Mouse (Mus musculus) stomach, postnatal 0 days (tissue): ENCODE measurements around the gene Cchcr1. TPM values are rescaled to one million over a fixed set of nuclear protein-coding genes. Genes with fewer than 3 reads are reported as not detected.
"Not testable (repeated sequence)": the region's sequence is repeated elsewhere in the genome, so short reads cannot be mapped to it uniquely, and the experiment has no call there.

Experiments used
- ATAC-seq: fragments of 200-750 bp; cut with Nextera tagmentation; 2 replicates; pipeline ENCODE4 v1.8.0; 2017; ENCODE audit not compliant: low FRiP score, low TSS enrichment
- DNase-seq: peaks from one replicate; pipeline ENCODE4 v3.0.0-alpha.2; 2016; ENCODE audit warnings: low spot score
- H3K27ac ChIP-seq: fragments of 300-500 bp; sonication (generic); replicated peaks from 2 replicates; pipeline ENCODE4 v1.5.1; 2014; ENCODE audit warnings: mild to moderate bottlenecking, control low read depth
- H3K27me3 ChIP-seq: fragments of 300-500 bp; sonication (generic); 2 replicates; pipeline ENCODE4 v1.6.1; 2014; ENCODE audit warnings: low read length; ENCODE audit not compliant: control insufficient read depth, insufficient read depth
- H3K36me3 ChIP-seq: fragments of 300-500 bp; sonication (generic); 2 replicates; pipeline ENCODE4 v1.6.1; 2014; ENCODE audit warnings: low read length, mixed read lengths; ENCODE audit not compliant: control insufficient read depth, insufficient read depth
- H3K4me1 ChIP-seq: fragments of 300-500 bp; sonication (generic); replicated peaks from 2 replicates; pipeline ENCODE4 v1.6.1; 2014; ENCODE audit warnings: antibody characterized with exemption; ENCODE audit not compliant: control insufficient read depth, insufficient read depth
- H3K4me2 ChIP-seq: fragments of 300-500 bp; sonication (generic); replicated peaks from 2 replicates; pipeline ENCODE4 v1.6.1; 2014; ENCODE audit warnings: low read depth, mild to moderate bottlenecking, control low read depth, moderate library complexity
- H3K4me3 ChIP-seq: fragments of 300-500 bp; sonication (generic); 2 replicates; pipeline ENCODE4 v1.5.1; 2014; ENCODE audit warnings: low read depth, low read length, control low read depth
- H3K9ac ChIP-seq: fragments of 300-500 bp; sonication (generic); 2 replicates; pipeline ENCODE4 v1.6.1; 2014; ENCODE audit warnings: mild to moderate bottlenecking, low read length, control low read depth, mixed read lengths
- H3K9me3 ChIP-seq: fragments of 300-500 bp; sonication (generic); 2 replicates; pipeline ENCODE4 v1.6.1; 2016; ENCODE audit warnings: low read length; ENCODE audit not compliant: control insufficient read depth
- CTCF ChIP-seq: IDR thresholded peaks from 2 replicates; pipeline ENCODE4 v1.5.1; 2016; ENCODE audit warnings: antibody characterized with exemption, low read depth, mild to moderate bottlenecking, moderate library complexity
- EP300 ChIP-seq: optimal IDR thresholded peaks from 2 replicates; pipeline ENCODE3; 2016; ENCODE audit warnings: antibody characterized with exemption
- WGBS: fragments of 180-500 bp; shearing (Covaris S2); extraction: QIAGEN DNeasy Blood & Tissue Kit; methylation state at CpG from one replicate; pipeline ENCODE4 v1.1.7; 2014; 5-methylcytosine and 5-hydroxymethylcytosine counted together
- polyA plus RNA-seq: library from polyadenylated mRNA; unstranded; fragments of >200 nt; fragmentation: Nextera tagmentation; extraction: Ambion mirVana; gene quantifications from 2 replicates; pipeline ENCODE4 v1.2.1, GENCODE M21; 2015

Gene Cchcr1
- polyA plus RNA-seq, 1 experiment from 2014 or later, result 7.4 TPM

DNA sequence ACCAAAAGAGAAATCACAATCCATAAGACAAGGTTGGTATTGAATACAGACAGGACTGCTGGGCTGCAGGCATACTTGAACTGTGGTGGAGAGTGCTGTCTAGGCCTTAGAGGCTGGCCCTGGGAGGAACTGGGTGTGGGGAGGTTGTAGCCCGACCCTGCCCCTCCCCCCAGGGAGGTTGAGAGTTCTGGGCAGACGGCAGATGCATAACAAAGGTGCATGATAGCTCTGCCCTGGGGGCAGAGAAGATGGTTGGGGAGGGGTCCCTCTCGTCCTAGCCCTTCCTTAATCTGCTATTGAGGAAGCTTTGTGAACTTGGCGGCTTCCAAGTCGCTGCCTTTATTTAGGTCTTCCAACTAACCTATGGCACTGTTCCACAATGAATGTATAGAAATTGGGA lies 13.1 kb upstream of the Cchcr1 start:
- whole genome bisulfite sequencing, result 40% methylated on average over 5 of the region's 5 CpGs
- DNase-seq, result no peak

DNA sequence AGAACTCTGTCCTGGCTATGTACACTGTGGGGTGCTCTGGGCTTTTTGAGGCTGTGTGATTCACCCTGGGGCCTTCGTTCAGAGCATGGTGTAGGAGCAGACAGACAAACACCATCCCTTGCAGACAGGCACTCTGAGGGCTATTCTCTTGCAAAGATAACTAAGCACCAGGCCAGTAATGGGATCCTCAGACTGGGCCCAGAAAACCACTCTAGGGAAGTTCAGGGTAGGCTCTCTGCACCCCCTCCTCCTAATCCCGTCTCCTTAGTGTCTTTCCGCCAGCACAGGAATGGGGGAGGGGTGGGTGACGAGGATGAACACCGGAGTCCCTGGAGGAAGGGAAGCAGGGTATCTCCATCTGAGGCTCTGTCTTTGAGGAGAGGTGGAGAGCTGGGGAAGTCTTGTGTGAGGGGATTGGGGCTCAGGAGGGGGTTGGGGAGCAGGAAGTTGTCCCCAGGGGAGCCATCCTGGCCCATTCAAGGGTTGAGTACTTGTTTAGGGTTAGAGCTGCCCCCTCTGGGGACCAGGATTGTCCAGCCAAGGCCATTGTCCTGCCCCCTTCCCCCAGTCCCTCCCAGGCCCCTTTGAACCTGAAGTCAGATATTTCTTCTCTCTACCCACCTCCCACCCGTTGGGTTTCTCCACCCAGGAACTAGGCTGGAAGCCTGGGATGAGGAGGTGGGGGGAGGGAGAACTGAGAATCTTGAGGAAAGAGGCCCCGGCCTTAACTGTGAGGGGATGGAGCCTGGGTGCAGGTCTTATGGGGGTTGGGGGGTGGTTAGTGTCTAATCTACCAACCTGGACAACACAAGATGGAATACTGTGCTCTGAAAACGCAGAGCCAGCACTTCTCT lies 12.0 kb upstream of the Cchcr1 start:
- Histone ChIP-seq H3K27me3 (no peaks in the 10 kb centered on the region), H3K27ac (no peak overlapping the region), H3K9me3 (no peaks in the 10 kb centered on the region), H3K9ac (no peak overlapping the region), H3K4me2 (no peak overlapping the region), H3K4me1 (no peaks in the 10 kb centered on the region), H3K4me3 (no peak overlapping the region), H3K36me3 (no peaks in the 10 kb centered on the region)
- WGBS, result 48% methylated on average over 8 of the region's 8 CpGs
- TF ChIP-seq EP300, result no peak
- no peak for TF ChIP-seq CTCF
- DNase-seq, result no peak
- ATAC-seq, result no peak

More for the DNA sequence above, 13.1 kb upstream of the Cchcr1 start:
- Histone ChIP-seq H3K4me1 (no peaks in the 10 kb centered on the region), H3K27me3 (no peaks in the 10 kb centered on the region), H3K27ac (no peak overlapping the region), H3K9me3 (no peaks in the 10 kb centered on the region), H3K36me3 (no peaks in the 10 kb centered on the region), H3K4me3 (no peak overlapping the region), H3K4me2 (no peak overlapping the region), H3K9ac (no peak overlapping the region)
- no peak for ATAC-seq
- TF ChIP-seq CTCF (no peak), EP300 (no peak)

DNA sequence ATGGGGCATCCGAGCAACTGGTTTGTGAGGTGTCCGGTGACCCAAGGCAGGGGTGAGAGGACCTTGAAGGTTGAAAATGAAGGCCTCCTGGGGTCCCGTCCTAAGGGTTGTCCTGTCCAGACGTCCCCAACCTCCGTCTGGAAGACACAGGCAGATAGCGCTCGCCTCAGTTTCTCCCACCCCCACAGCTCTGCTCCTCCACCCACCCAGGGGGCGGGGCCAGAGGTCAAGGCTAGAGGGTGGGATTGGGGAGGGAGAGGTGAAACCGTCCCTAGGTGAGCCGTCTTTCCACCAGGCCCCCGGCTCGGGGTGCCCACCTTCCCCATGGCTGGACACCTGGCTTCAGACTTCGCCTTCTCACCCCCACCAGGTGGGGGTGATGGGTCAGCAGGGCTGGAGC lies 11.1 kb upstream of the Cchcr1 start, which contains the start of gene Pou5f1:
Gene Pou5f1 (plus strand): TSS at position 243 of the 400 bp plus-strand sequence.
- no peak within 1 kb of the TSS for H3K4me2 ChIP-seq
- H3K27ac ChIP-seq, result no peak within 1 kb of the TSS
- no peaks in the 10 kb centered on the region for H3K27me3 ChIP-seq
- DNase-seq, result no peak
- TF ChIP-seq EP300 (no peak), CTCF (no peak)
- peak; percentile 33; the same call in 1 of the 2 replicates for ATAC-seq
- 64% methylated on average over 13 of the region's 13 CpGs for WGBS
- no peaks in the 10 kb centered on the region for H3K36me3 ChIP-seq
- H3K4me3 ChIP-seq, result no peak within 1 kb of the TSS
- no peaks in the 10 kb centered on the region for H3K4me1 ChIP-seq
- H3K9ac ChIP-seq, result no peak within 1 kb of the TSS
- H3K9me3 ChIP-seq, result no peaks in the 10 kb centered on the region

DNA sequence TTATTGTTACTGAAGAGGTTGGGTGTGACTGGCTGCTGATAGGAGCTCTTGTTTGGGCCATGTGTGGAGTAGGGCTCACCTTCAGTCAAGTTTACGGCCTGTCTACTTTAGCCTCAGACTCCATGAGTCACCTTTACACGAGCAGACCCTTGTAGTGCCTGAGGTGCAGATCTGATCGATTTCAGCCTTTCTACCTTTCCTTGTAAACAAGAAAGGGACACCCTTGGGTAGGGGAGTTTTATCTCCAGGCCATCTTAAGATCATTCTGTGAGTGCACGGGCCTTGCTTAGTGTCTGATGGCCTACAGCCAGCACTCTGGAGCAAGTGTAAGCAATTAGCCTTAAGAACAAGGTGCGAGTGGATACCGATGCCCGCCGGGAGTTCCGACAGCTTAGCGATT lies 10.0 kb upstream of the Cchcr1 start:
- no peak for ATAC-seq
- H3K4me3 ChIP-seq, result no peak overlapping the region
- no peaks in the 10 kb centered on the region for H3K27me3 ChIP-seq
- H3K4me1 ChIP-seq, result no peaks in the 10 kb centered on the region
- WGBS, result 19% methylated on average over 10 of the region's 10 CpGs
- DNase-seq, result no peak
- no peak overlapping the region for H3K9ac ChIP-seq
- no peak overlapping the region for H3K4me2 ChIP-seq
- H3K27ac ChIP-seq, result no peak overlapping the region
- H3K9me3 ChIP-seq, result no peaks in the 10 kb centered on the region
- no peaks in the 10 kb centered on the region for H3K36me3 ChIP-seq
- TF ChIP-seq CTCF (no peak), EP300 (no peak)

DNA sequence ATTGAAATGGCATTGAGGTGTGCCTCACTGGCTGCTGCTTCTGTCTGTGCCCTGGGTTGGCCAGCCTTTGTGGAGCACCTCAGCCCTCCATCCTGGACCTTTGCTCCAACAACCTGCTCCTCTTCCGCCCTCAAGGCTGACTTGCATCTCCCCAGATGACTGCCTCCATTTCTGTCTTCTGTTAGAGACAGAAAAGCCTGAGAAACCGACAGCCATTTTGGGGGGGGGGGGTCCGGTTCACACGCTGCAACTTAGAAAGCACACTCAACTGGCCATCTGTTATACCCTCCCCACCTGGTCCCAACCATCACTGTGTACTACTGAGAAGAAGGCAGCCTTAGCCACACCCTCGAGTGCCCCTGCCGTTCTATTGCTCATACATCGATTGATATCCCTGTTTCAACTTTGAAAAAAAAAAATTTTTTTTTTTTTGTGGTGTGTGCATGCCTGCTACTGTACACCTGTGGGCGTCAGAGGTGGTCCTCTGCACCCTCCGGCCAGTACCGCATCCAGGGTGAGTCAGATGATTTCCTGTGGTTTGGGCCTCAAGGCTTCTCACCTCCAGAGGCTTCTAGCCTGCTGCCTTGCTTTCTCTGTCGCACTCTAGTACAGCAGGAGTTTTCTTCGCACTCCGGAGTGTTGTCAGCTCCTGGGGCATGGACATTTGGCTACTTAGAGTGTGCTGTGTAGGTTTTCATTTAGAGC lies 9.2 kb upstream of the Cchcr1 start:
- ATAC-seq (no peak), DNase-seq (no peak)
- Histone ChIP-seq H3K4me1 (no peaks in the 10 kb centered on the region), H3K27me3 (no peaks in the 10 kb centered on the region), H3K36me3 (no peaks in the 10 kb centered on the region), H3K9ac (no peak overlapping the region), H3K9me3 (no peaks in the 10 kb centered on the region), H3K4me2 (no peak overlapping the region), H3K27ac (no peak overlapping the region), H3K4me3 (no peak overlapping the region)
- TF ChIP-seq CTCF, result no peak
- TF ChIP-seq EP300, result no peak
- WGBS, result 31% methylated on average over 13 of the region's 13 CpGs

DNA sequence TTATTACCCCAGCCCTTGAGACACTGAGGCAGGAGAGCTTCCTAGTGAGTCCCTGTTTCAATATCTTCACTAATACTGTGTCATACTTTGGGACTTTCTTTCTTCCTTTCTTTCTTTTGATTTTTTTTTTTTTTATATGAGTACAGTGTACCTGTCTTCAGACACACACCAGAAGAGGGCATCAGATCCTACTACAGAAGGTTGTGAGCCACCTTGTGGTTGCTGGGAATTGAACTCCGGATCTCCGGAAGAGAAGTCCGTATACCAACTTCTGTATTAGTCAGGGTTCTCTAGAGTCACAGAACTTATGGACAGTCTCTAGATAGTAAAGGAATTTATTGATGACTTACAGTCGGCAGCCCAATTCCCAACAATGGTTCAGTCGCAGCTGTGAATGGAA lies 8.6 kb upstream of the Cchcr1 start:
- H3K4me3 ChIP-seq, H3K36me3 ChIP-seq, H3K27ac ChIP-seq, H3K9ac ChIP-seq, H3K9me3 ChIP-seq, H3K27me3 ChIP-seq, H3K4me1 ChIP-seq, H3K4me2 ChIP-seq, DNase-seq, ATAC-seq: not testable (repeated sequence)
- 62% methylated on average over 4 of the region's 5 CpGs for WGBS
- TF ChIP-seq CTCF, result peak; percentile 37
